Mouse (Mus musculus) forebrain, embryonic 13.5 days (tissue): ENCODE measurements at regions not wholly inside any gene's neighbourhood (a gene's known extent, or its start where the extent isn't known, plus 50 kb on each side); places are given as distances from the start of the nearest gene placed in this dataset.

Experiments used
- ATAC-seq: fragments of 200-750 bp; cut with Nextera tagmentation; 2 replicates; pipeline ENCODE4 v1.8.0; 2017
- H3K27ac ChIP-seq: fragments of 300-500 bp; sonication (generic); 2 replicates; pipeline ENCODE4 v1.5.1; 2015; ENCODE audit warnings: inconsistent platforms, mild to moderate bottlenecking, moderate library complexity
- H3K27me3 ChIP-seq: fragments of 300-500 bp; sonication (generic); 2 replicates; pipeline ENCODE4 v1.6.1; 2015; ENCODE audit warnings: mild to moderate bottlenecking, inconsistent platforms
- H3K36me3 ChIP-seq: fragments of 300-500 bp; sonication (generic); 2 replicates; pipeline ENCODE4 v1.6.1; 2015; ENCODE audit warnings: mild to moderate bottlenecking, inconsistent platforms; ENCODE audit not compliant: poor library complexity, severe bottlenecking
- H3K4me1 ChIP-seq: fragments of 300-500 bp; sonication (generic); 2 replicates; pipeline ENCODE4 v1.6.1; 2015; ENCODE audit warnings: inconsistent platforms
- H3K4me2 ChIP-seq: fragments of 300-500 bp; sonication (generic); 2 replicates; pipeline ENCODE4 v1.6.1; 2015; ENCODE audit warnings: inconsistent platforms, mild to moderate bottlenecking, moderate library complexity
- H3K4me3 ChIP-seq: fragments of 300-500 bp; sonication (generic); 2 replicates; pipeline ENCODE4 v1.5.1; 2015; ENCODE audit warnings: mild to moderate bottlenecking, inconsistent platforms
- H3K9ac ChIP-seq: fragments of 300-500 bp; sonication (generic); 2 replicates; pipeline ENCODE4 v1.6.1; 2015; ENCODE audit warnings: mild to moderate bottlenecking, inconsistent platforms
- H3K9me3 ChIP-seq: fragments of 300-500 bp; sonication (generic); replicated peaks from 2 replicates; pipeline ENCODE4 v1.6.1; 2016; ENCODE audit warnings: inconsistent platforms
- WGBS: fragments of 180-500 bp; shearing (Covaris S2); methylation state at CpG from one replicate; pipeline ENCODE4 v1.1.7; 2015; 5-methylcytosine and 5-hydroxymethylcytosine counted together

DNA sequence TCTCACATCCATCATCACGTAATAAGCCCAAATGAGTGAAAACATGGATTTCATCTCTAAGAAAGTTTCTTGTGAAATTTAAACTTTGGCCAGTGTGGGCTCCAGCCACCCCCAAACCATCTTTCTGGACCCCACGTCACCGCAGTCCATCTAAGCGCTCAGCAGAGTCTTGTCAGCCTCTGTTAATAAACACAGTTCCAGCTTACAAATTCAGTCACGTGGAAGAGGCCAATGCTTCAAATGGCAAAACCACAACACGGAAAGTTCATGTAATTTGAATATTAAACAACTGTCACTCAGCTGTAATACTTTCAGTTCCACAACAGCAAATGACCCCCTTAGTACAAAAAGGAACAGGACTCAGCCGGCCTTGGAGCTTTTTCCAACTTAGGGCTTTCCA lies 282.0 kb upstream of the Nfe2l3 start:
- WGBS = 88% methylated on average over 7 of the region's 7 CpGs
- Histone ChIP-seq H3K9me3 (no peaks in the 10 kb centered on the region), H3K4me1 (peaks cover 7% of the 10 kb centered on the region; the same call in 1 of the 2 replicates), H3K27me3 (no peaks in the 10 kb centered on the region), H3K4me3 (no peak overlapping the region), H3K9ac (no peak overlapping the region), H3K36me3 (no peaks in the 10 kb centered on the region), H3K4me2 (no peak overlapping the region), H3K27ac (no peak overlapping the region)
- no peak for ATAC-seq

DNA sequence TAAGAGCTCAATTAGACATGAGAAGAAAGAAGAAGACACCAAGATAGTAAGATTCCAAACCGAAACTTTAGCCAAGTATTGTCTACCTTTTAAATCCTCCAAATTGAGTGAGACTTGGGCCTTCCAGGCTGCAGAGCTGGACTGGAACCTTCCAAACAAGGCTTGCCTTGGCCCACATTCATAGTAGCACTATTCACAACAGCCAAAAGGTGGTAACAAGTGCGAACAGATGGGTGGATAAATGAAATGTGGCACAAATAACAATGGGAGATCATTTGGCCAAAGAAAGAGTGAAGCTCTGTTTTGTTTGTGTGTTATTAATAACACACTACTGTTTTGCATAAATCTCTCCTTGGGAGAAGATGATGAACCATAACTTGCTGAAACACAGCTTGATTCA lies 281.6 kb upstream of the Nfe2l3 start:
- Histone ChIP-seq H3K9ac (no peak overlapping the region), H3K27ac (no peak overlapping the region), H3K9me3 (no peaks in the 10 kb centered on the region), H3K36me3 (no peaks in the 10 kb centered on the region), H3K4me1 (peaks cover 7% of the 10 kb centered on the region; the same call in 1 of the 2 replicates), H3K4me2 (no peak overlapping the region), H3K4me3 (no peak overlapping the region), H3K27me3 (no peaks in the 10 kb centered on the region)
- no peak for ATAC-seq
- 74% methylated on average over 2 of the region's 2 CpGs for WGBS

DNA sequence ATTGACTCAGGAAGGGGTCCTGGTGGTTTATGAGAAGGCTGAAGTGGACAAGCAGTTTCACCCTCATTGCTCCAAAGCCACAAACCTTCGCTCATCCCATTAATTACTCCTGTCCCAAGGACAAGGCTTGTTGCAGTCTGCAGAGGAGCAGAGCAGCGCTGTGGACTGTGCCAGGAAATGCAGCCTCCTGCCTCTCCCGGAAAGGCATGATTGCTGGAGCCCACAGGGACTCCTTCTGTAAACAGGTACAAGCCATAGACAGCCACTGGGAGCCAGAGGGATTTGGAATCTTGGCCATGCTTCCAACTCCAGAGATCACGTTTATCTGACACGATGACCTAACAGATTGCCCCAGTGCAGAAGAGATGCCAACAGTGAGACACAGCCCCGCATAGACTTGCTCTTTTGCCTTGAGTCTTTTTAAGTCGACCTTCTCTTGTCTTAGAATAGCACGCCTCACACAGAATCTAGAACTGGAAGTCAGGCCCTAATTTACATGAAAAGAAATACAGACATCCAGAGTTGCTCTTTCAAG lies 275.6 kb upstream of the Nfe2l3 start:
- Histone ChIP-seq H3K9me3 (no peaks in the 10 kb centered on the region), H3K4me2 (no peak overlapping the region), H3K27me3 (no peaks in the 10 kb centered on the region), H3K4me3 (no peak overlapping the region), H3K27ac (no peak overlapping the region), H3K36me3 (no peaks in the 10 kb centered on the region), H3K4me1 (peaks cover 4% of the 10 kb centered on the region; the same call in 1 of the 2 replicates), H3K9ac (no peak overlapping the region)
- no peak for ATAC-seq
- WGBS = 82% methylated on average over 8 of the region's 8 CpGs

DNA sequence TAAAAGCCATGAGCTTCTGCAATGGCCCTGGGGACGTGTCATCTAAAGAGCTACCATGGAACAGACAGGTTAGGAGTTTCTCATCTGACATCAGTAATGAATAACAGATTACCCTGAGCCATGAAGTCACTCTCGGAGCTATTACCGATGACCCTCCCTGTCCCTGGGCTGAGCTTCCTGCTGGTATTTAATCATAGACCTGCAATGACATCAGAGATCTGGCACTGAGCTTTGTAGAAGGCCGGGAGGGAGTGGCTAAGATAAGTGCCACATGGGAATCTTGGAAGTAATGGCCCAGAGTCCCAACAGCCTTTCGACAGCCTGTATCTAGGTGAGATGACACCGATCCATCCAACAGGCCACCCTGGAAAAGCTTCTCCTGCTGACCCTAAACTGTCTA lies 271.3 kb upstream of the Nfe2l3 start:
- H3K4me2 ChIP-seq = no peak overlapping the region
- no peak overlapping the region for H3K9ac ChIP-seq
- H3K4me3 ChIP-seq = no peak overlapping the region
- peaks cover 24% of the 10 kb centered on the region for H3K4me1 ChIP-seq
- 87% methylated on average over 6 of the region's 6 CpGs for WGBS
- H3K36me3 ChIP-seq = no peaks in the 10 kb centered on the region
- H3K27ac ChIP-seq = no peak overlapping the region
- no peaks in the 10 kb centered on the region for H3K9me3 ChIP-seq
- no peak for ATAC-seq
- no peaks in the 10 kb centered on the region for H3K27me3 ChIP-seq

DNA sequence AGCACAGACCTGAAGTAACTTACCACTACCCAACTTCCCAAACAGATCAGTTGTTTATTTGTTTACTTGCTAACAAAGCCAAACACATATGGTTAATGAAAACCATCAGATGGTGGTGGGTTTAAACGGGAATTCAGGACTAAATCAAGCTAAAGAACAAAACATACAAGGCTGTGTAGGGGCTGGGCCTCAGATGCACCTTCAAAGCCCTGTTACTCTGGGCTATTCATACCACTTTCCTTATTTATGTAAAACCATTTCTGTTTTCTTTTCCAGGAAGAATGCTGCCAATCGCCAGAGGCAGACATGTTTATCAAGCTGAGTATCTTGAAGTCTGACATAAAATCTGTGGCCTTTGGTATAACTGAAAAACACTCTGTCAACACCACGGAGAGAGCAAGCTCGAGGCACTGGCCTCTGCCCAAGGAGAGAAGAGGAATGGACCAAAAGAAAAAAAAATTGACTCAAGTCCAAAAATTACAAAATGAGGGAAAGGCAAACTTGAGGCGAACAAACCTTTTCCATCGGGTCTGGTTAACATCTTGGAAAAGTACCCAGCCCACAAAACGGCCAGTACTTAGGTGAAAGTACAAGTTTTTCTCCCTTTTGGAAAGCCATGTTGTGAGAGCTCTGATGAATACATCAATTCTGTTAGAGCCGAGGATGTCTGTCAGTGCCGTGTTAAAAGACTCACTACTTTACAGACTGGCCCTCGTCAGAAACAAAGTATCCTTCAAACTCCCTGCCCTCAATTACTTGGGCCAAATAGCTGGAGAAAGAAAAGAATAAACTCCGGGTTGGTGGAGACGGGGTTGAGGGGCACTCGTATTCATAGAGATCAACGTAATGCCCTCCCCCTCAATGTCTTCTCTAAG lies 270.0 kb upstream of the Nfe2l3 start:
- Histone ChIP-seq H3K4me1 (peaks cover 24% of the 10 kb centered on the region), H3K4me3 (no peak overlapping the region), H3K9ac (no peak overlapping the region), H3K27me3 (no peaks in the 10 kb centered on the region), H3K9me3 (no peaks in the 10 kb centered on the region), H3K27ac (peak overlapping the region; percentile 40), H3K36me3 (no peaks in the 10 kb centered on the region), H3K4me2 (no peak overlapping the region)
- WGBS = 40% methylated on average over 14 of the region's 14 CpGs
- peak; percentile 57; the same call in 1 of the 2 replicates for ATAC-seq

DNA sequence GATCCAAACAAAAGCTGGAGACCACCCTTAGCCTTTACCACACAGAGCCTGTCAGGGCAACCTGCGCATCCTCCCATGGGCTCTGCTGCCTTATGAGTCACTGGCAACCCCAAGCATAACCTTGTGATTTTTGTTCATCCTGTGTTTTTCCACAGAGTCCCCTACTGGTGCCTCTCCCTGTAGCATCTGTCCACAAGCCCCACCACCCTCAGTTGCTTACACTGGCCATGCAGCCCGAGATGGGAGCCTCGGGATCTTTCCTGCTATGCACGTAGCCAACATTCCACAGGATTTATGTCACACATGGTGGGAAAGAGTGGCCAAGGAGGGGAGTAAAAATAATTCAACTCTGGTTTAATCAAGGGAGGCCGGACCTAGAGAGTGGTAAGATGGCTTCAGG lies 269.2 kb upstream of the Nfe2l3 start:
- Histone ChIP-seq H3K4me2 (no peak overlapping the region), H3K4me1 (peaks cover 26% of the 10 kb centered on the region), H3K9ac (no peak overlapping the region), H3K27ac (peak overlapping the region; percentile 57; the same call in 1 of the 2 replicates), H3K27me3 (no peaks in the 10 kb centered on the region), H3K36me3 (no peaks in the 10 kb centered on the region), H3K9me3 (no peaks in the 10 kb centered on the region), H3K4me3 (no peak overlapping the region)
- WGBS = 68% methylated on average over 5 of the region's 5 CpGs
- peak; percentile 17; the same call in 1 of the 2 replicates for ATAC-seq

DNA sequence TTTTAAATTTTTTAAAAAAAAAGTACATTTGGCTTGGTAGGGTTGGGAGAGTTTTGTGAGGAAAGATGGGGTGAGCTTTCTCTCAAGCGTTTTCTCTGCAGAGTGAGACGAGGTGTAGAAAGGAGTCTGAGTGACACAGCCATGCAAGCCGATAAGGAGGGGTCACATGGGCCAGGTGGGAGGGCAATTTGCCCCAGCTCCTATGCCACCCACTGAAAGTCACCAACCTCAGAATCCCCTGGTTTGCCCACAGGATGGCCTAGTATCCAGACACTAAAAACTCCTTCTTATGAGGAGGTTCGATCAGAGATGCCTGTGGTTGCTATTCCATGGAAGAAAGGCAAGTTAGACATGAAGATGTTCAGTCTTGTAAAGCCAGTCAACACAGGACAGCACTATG lies 268.6 kb upstream of the Nfe2l3 start:
- Histone ChIP-seq H3K27ac (no peak overlapping the region), H3K27me3 (peaks cover 5% of the 10 kb centered on the region; the same call in 1 of the 2 replicates), H3K4me2 (no peak overlapping the region), H3K9me3 (no peaks in the 10 kb centered on the region), H3K4me3 (no peak overlapping the region), H3K9ac (no peak overlapping the region), H3K36me3 (no peaks in the 10 kb centered on the region), H3K4me1 (peaks cover 32% of the 10 kb centered on the region)
- WGBS = 77% methylated on average over 4 of the region's 4 CpGs
- ATAC-seq = no peak

DNA sequence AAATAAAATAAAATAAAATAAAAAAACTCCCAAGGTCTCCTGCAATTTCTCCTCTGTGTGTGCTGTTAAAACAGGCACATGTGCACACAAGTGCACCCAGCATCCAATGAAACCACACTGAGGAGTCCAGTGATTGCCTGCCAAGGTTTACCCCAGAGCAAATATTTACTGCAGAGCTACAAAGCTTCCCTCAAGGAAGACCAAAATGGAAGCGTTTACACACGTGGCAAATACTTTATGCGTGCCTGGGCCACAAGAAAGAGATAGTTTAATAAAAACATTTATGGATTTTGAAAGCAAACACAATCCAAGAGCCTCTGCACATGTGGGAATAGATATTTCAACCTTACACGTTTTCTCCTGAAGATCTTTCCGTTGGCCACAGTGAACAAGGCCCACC lies 265.4 kb upstream of the Nfe2l3 start:
- WGBS = 84% methylated on average over 5 of the region's 5 CpGs
- Histone ChIP-seq H3K9me3 (no peaks in the 10 kb centered on the region), H3K4me3 (no peak overlapping the region), H3K9ac (no peak overlapping the region), H3K27me3 (peaks cover 21% of the 10 kb centered on the region; the same call in 1 of the 2 replicates), H3K27ac (no peak overlapping the region), H3K4me2 (no peak overlapping the region), H3K36me3 (no peaks in the 10 kb centered on the region), H3K4me1 (peaks cover 45% of the 10 kb centered on the region)
- no peak for ATAC-seq

DNA sequence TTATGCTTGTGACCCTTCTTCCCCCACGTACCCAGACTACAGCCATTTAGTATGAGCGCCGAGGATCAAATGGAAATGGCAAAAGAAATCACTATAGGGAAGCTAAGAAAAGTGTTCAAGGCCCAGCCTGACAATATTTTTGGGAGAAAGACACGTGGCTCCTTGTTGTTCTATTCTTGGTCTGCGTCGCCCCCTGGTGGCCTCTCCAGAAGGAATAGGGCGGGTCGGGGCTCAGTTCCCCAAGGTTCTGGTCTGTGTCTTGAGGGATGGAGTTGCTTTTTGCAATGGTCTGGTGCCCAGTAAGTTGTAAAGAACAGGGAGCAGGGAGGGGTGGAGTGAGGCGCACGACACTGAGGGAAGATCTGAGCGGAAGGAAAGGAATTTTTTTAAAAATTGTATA lies 264.4 kb upstream of the Nfe2l3 start:
- no peaks in the 10 kb centered on the region for H3K36me3 ChIP-seq
- H3K4me1 ChIP-seq = peaks cover 40% of the 10 kb centered on the region
- peak; percentile 56 for ATAC-seq
- H3K4me2 ChIP-seq = peak overlapping the region; percentile 66; the same call in 1 of the 2 replicates
- 2% methylated on average over 11 of the region's 11 CpGs for WGBS
- H3K4me3 ChIP-seq = no peak overlapping the region
- no peak overlapping the region for H3K9ac ChIP-seq
- no peak overlapping the region for H3K27ac ChIP-seq
- H3K9me3 ChIP-seq = no peaks in the 10 kb centered on the region
- peaks cover 30% of the 10 kb centered on the region for H3K27me3 ChIP-seq

DNA sequence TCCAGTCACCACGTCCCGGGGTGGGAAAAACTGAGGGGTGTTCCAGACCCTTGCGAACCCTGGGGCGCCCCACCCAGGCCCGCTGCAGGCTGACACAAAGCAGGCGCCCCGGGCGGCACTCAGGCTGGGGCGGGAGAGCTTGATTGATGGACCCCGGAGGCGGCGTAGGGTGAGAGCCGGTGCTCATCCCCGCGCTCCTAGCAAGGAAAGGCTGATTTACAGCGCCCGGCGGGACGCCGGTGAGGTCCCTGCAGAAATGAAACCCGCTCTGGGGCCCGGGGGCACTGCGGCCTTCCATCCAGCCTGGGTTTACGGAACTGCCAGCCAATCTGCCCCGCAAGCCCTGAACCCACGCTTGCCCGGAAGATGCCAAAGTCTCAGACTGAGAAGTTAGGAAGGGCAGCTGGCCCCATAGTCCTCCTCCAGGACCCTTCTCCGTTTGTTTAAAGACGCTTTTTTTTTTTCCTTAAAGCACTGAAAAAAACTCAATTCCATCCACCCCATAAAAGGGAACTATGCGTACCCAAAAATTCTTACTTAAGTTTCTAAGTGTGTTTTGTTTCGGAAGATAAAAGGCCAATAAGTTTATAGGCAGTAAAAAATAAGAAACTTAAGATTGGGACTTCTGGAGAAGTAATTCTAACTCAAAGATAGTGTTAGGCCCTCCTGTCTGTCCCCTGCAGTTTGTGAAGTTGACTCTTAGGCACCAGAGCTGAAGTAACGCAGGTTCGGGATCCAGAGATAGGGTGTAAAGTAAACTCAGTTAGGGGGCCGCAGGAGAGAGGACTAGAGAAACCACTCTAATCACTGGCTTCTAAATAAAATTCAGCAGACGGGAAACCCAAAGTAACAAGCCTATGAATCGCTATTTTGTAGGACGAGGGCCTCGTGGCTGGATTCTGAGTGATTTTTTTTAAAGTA lies 263.4 kb upstream of the Nfe2l3 start:
- peak; percentile 26 for ATAC-seq
- peak overlapping the region; percentile 48 for H3K27ac ChIP-seq
- WGBS = 10% methylated on average over 38 of the region's 38 CpGs

DNA sequence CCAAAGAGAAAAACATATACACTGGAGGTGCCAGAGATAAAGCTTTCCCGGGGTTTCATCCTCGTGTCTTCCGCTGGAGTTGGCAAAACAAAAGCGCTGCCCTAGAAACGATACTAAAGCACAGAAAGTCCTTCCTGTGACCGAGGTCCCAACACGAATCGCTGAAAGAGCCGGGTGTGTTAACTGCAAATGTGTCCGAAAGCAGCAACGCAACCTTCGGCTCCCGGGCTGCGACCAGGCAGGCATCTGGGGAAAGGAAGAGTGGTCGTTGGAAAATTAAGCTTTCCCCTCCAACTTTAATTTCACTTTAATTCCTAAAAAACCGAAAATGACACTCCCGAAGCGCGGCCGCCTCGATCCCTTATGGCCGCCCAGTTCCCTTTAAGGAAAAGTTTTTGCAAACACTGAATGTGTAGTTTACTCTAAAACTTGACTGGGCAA lies 262.5 kb upstream of the Nfe2l3 start:
- 0 out of 2 replicates have a peak overlapping the region, but pooled peaks have one; percentile 40 for H3K9ac ChIP-seq
- 2% methylated on average over 22 of the region's 22 CpGs for WGBS
- H3K4me3 ChIP-seq = 0 out of 2 replicates have a peak overlapping the region, but pooled peaks have one; percentile 9
- no peaks in the 10 kb centered on the region for H3K36me3 ChIP-seq
- H3K4me2 ChIP-seq = peak overlapping the region; percentile 48
- no peak for ATAC-seq
- peak overlapping the region; percentile 31 for H3K27ac ChIP-seq
- H3K4me1 ChIP-seq = peaks cover 48% of the 10 kb centered on the region
- H3K27me3 ChIP-seq = peaks cover 49% of the 10 kb centered on the region
- no peaks in the 10 kb centered on the region for H3K9me3 ChIP-seq

More for the DNA sequence above, 263.4 kb upstream of the Nfe2l3 start:
- H3K36me3 ChIP-seq = no peaks in the 10 kb centered on the region
- H3K4me3 ChIP-seq = peak overlapping the region; percentile 34
- H3K9me3 ChIP-seq = no peaks in the 10 kb centered on the region
- peaks cover 39% of the 10 kb centered on the region for H3K27me3 ChIP-seq
- peak overlapping the region; percentile 66 for H3K4me2 ChIP-seq
- peaks cover 42% of the 10 kb centered on the region for H3K4me1 ChIP-seq
- peak overlapping the region; percentile 60 for H3K9ac ChIP-seq
